Mouse (Mus musculus) embryonic facial prominence, embryonic 10.5 days (tissue): Measurements from ENCODE around the gene Glrp1. TPM values are rescaled to one million over a fixed set of nuclear protein-coding genes. Genes with fewer than 3 reads are reported as not detected.
A peak's percentile ranks its signal among the peaks of the same experiment; 100 is the strongest.

Source experiments
- DNase-seq: peaks from one replicate; pipeline ENCODE4 v3.0.0-alpha.2; 2017; ENCODE audit warnings: low spot score
- H3K27ac ChIP-seq: fragments of 300-500 bp; sonication (generic); replicated peaks from 2 replicates; pipeline ENCODE4 v1.5.1; 2016; ENCODE audit warnings: mild to moderate bottlenecking
- H3K27me3 ChIP-seq: fragments of 300-500 bp; sonication (generic); replicated peaks from 2 replicates; pipeline ENCODE4 v1.6.1; 2016; ENCODE audit warnings: low read depth, mild to moderate bottlenecking; ENCODE audit not compliant: poor library complexity, severe bottlenecking
- H3K36me3 ChIP-seq: fragments of 300-500 bp; sonication (generic); replicated peaks from 2 replicates; pipeline ENCODE4 v1.6.1; 2016; ENCODE audit warnings: mild to moderate bottlenecking, moderate library complexity
- H3K4me1 ChIP-seq: fragments of 300-500 bp; sonication (generic); 2 replicates; pipeline ENCODE4 v1.6.1; 2016
- H3K4me3 ChIP-seq: fragments of 300-500 bp; sonication (generic); 2 replicates; pipeline ENCODE4 v1.5.1; 2016; ENCODE audit warnings: mild to moderate bottlenecking, moderate library complexity
- H3K9me3 ChIP-seq: fragments of 300-500 bp; sonication (generic); 2 replicates; pipeline ENCODE4 v1.6.1; 2016; ENCODE audit warnings: mild to moderate bottlenecking
- WGBS: fragments of 180-500 bp; shearing (Covaris S2); methylation state at CpG from one replicate; pipeline ENCODE4 v1.1.7; 2016; 5-methylcytosine and 5-hydroxymethylcytosine counted together
- polyA plus RNA-seq: library from polyadenylated mRNA; unstranded; fragments of >200 nt; fragmentation: Nextera tagmentation; extraction: Ambion mirVana; gene quantifications from 2 replicates; pipeline ENCODE4 v1.2.1, GENCODE M21; 2016

Gene Glrp1
- polyA plus RNA-seq, 1 experiment from 2014 or later, result 0.12 TPM

- Histone ChIP-seq H3K4me1 (peaks cover 25% of the 10 kb centered on the region), H3K9me3 (no peaks in the 10 kb centered on the region), H3K36me3 (no peaks in the 10 kb centered on the region), H3K27me3 (no peaks in the 10 kb centered on the region), H3K27ac (no peak overlapping the region), H3K4me3 (no peak overlapping the region)
- no peak for DNase-seq
- WGBS, result 44% methylated on average over 6 of the region's 6 CpGs
These were observed 37.6 kb downstream of the Glrp1 start for GRCm38 (mm10) chr1:88472258-88472657.

GRCm38 (mm10) chr1:88469746-88470145 is 40.1 kb downstream of the Glrp1 start:
- 85% methylated on average over 4 of the region's 4 CpGs for WGBS
- no peak for DNase-seq
- H3K36me3 ChIP-seq, result no peaks in the 10 kb centered on the region

GRCm38 (mm10) chr1:88468335-88468734 is 41.5 kb downstream of the Glrp1 start:
- Histone ChIP-seq H3K4me1 (peaks cover 16% of the 10 kb centered on the region), H3K4me3 (no peak overlapping the region), H3K9me3 (no peaks in the 10 kb centered on the region), H3K36me3 (no peaks in the 10 kb centered on the region), H3K27me3 (no peaks in the 10 kb centered on the region), H3K27ac (no peak overlapping the region)
- WGBS, result 90% methylated on average over 2 of the region's 2 CpGs
- no peak for DNase-seq

More at GRCm38 (mm10) chr1:88469746-88470145, 40.1 kb downstream of the Glrp1 start:
- Histone ChIP-seq H3K9me3 (no peaks in the 10 kb centered on the region), H3K4me3 (no peak overlapping the region), H3K27ac (no peak overlapping the region), H3K27me3 (no peaks in the 10 kb centered on the region), H3K4me1 (peaks cover 14% of the 10 kb centered on the region)

GRCm38 (mm10) chr1:88467866-88468265 is 42.0 kb downstream of the Glrp1 start:
- Histone ChIP-seq H3K4me1 (peaks cover 17% of the 10 kb centered on the region), H3K27ac (no peak overlapping the region), H3K36me3 (no peaks in the 10 kb centered on the region), H3K27me3 (no peaks in the 10 kb centered on the region), H3K9me3 (no peaks in the 10 kb centered on the region), H3K4me3 (no peak overlapping the region)
- DNase-seq, result no peak
- 80% methylated on average over 5 of the region's 5 CpGs for WGBS

GRCm38 (mm10) chr1:88466325-88467064 is 43.4 kb downstream of the Glrp1 start:
- Histone ChIP-seq H3K9me3 (no peaks in the 10 kb centered on the region), H3K27me3 (no peaks in the 10 kb centered on the region), H3K36me3 (no peaks in the 10 kb centered on the region), H3K4me3 (no peak overlapping the region), H3K27ac (no peak overlapping the region), H3K4me1 (peaks cover 21% of the 10 kb centered on the region)
- 81% methylated on average over 8 of the region's 8 CpGs for WGBS
- DNase-seq, result no peak

- DNase-seq, result no peak
- Histone ChIP-seq H3K9me3 (no peaks in the 10 kb centered on the region), H3K27me3 (no peaks in the 10 kb centered on the region), H3K36me3 (no peaks in the 10 kb centered on the region), H3K4me1 (peaks cover 21% of the 10 kb centered on the region), H3K27ac (no peak overlapping the region), H3K4me3 (no peak overlapping the region)
- WGBS, result 77% methylated on average over 4 of the region's 4 CpGs
These were observed 44.1 kb downstream of the Glrp1 start for GRCm38 (mm10) chr1:88465722-88466121.

- Histone ChIP-seq H3K27ac (no peak overlapping the region), H3K27me3 (no peaks in the 10 kb centered on the region), H3K4me3 (no peak overlapping the region), H3K4me1 (peaks cover 21% of the 10 kb centered on the region), H3K9me3 (no peaks in the 10 kb centered on the region), H3K36me3 (no peaks in the 10 kb centered on the region)
- 71% methylated on average over 6 of the region's 6 CpGs for WGBS
- peak; percentile 38 for DNase-seq
These were observed 45.6 kb downstream of the Glrp1 start for GRCm38 (mm10) chr1:88464109-88464905.

GRCm38 (mm10) chr1:88463241-88463640 is 46.6 kb downstream of the Glrp1 start:
- Histone ChIP-seq H3K9me3 (no peaks in the 10 kb centered on the region), H3K27ac (no peak overlapping the region), H3K4me3 (no peak overlapping the region), H3K36me3 (no peaks in the 10 kb centered on the region), H3K27me3 (no peaks in the 10 kb centered on the region), H3K4me1 (peaks cover 21% of the 10 kb centered on the region)
- no peak for DNase-seq
- WGBS, result 87% methylated on average over 3 of the region's 3 CpGs

- Histone ChIP-seq H3K9me3 (no peaks in the 10 kb centered on the region), H3K36me3 (no peaks in the 10 kb centered on the region), H3K27me3 (no peaks in the 10 kb centered on the region), H3K27ac (no peak overlapping the region), H3K4me3 (no peak overlapping the region), H3K4me1 (peaks cover 21% of the 10 kb centered on the region)
- DNase-seq, result peak; percentile 24
- WGBS, result 51% methylated on average over 6 of the region's 6 CpGs
These were observed 47.4 kb downstream of the Glrp1 start for GRCm38 (mm10) chr1:88462484-88462883.

- H3K4me3 ChIP-seq, result no peak overlapping the region
- no peaks in the 10 kb centered on the region for H3K9me3 ChIP-seq
- H3K36me3 ChIP-seq, result no peaks in the 10 kb centered on the region
- DNase-seq, result no peak
- WGBS, result 49% methylated on average over 1 of the region's 1 CpGs
- H3K27ac ChIP-seq, result no peak overlapping the region
- peaks cover 28% of the 10 kb centered on the region for H3K4me1 ChIP-seq
- H3K27me3 ChIP-seq, result no peaks in the 10 kb centered on the region
These were observed 48.8 kb downstream of the Glrp1 start for GRCm38 (mm10) chr1:88461096-88461495.

- WGBS, result 84% methylated on average over 5 of the region's 5 CpGs
- peaks cover 35% of the 10 kb centered on the region for H3K4me1 ChIP-seq
- H3K27me3 ChIP-seq, result no peaks in the 10 kb centered on the region
- no peaks in the 10 kb centered on the region for H3K36me3 ChIP-seq
- no peak overlapping the region for H3K4me3 ChIP-seq
- no peaks in the 10 kb centered on the region for H3K9me3 ChIP-seq
- H3K27ac ChIP-seq, result no peak overlapping the region
- no peak for DNase-seq
These were observed 50.2 kb downstream of the Glrp1 start for GRCm38 (mm10) chr1:88459655-88460054.

GRCm38 (mm10) chr1:88459196-88459595 is 50.7 kb downstream of the Glrp1 start:
- peaks cover 30% of the 10 kb centered on the region for H3K4me1 ChIP-seq
- 88% methylated on average over 4 of the region's 4 CpGs for WGBS
- no peak for DNase-seq
- no peaks in the 10 kb centered on the region for H3K27me3 ChIP-seq
- H3K4me3 ChIP-seq, result no peak overlapping the region
- H3K36me3 ChIP-seq, result no peaks in the 10 kb centered on the region
- H3K9me3 ChIP-seq, result no peaks in the 10 kb centered on the region
- H3K27ac ChIP-seq, result no peak overlapping the region
